Mouse (Mus musculus): Measurements from ENCODE around the gene Gm29609. TPM values are rescaled to one million over a fixed set of nuclear protein-coding genes. Genes with fewer than 3 reads are reported as not detected.

Gm29609 gene
- total RNA-seq, 2 experiments from 2014 or later = 2.7 to 3.3 TPM

GRCm38 (mm10) chr5:31153516-31154151 is 26.1 kb downstream of the Gm29609 start:
- DNase-seq (ENCODE audit: low spot score in 2 of 2) = no peak

GRCm38 (mm10) chr5:31151746-31152145 is 28.0 kb downstream of the Gm29609 start:
- no peak for DNase-seq (ENCODE audit: low spot score in 2 of 2)

- no peak for DNase-seq (ENCODE audit: low spot score in 2 of 2)
These were observed 29.9 kb downstream of the Gm29609 start for GRCm38 (mm10) chr5:31149781-31150180.

- DNase-seq (ENCODE audit: low spot score in 2 of 2) = no peak
These were observed 40.7 kb downstream of the Gm29609 start for GRCm38 (mm10) chr5:31138968-31139425.

GRCm38 (mm10) chr5:31138241-31138967 is 41.3 kb downstream of the Gm29609 start, which contains the start of gene Ucn:
TSS of gene Ucn (minus strand) at chr5:31138829.
- DNase-seq (ENCODE audit: low spot score in 2 of 2) = no peak

GRCm38 (mm10) chr5:31137658-31138057 is 42.1 kb downstream of the Gm29609 start:
- DNase-seq (ENCODE audit: low spot score in 2 of 2) = no peak

GRCm38 (mm10) chr5:31136730-31137424 is 42.8 kb downstream of the Gm29609 start:
- no peak for DNase-seq (ENCODE audit: low spot score in 2 of 2)

GRCm38 (mm10) chr5:31126050-31126449 is 53.7 kb downstream of the Gm29609 start:
- no peak for DNase-seq (ENCODE audit: low spot score in 2 of 2)

- no peak for DNase-seq (ENCODE audit: low spot score in 2 of 2)
These were observed 56.2 kb downstream of the Gm29609 start for GRCm38 (mm10) chr5:31123481-31123880.

GRCm38 (mm10) chr5:31121111-31121510 is 58.6 kb downstream of the Gm29609 start:
- DNase-seq (ENCODE audit: low spot score in 2 of 2) = no peak

GRCm38 (mm10) chr5:31116912-31117311 is 62.8 kb downstream of the Gm29609 start:
- no peak for DNase-seq (ENCODE audit: low spot score in 2 of 2)

GRCm38 (mm10) chr5:31116354-31116753 is 63.4 kb downstream of the Gm29609 start, which contains the start of gene Trim54:
TSS of gene Trim54 (plus strand) at chr5:31116712.
- no peak for DNase-seq (ENCODE audit: low spot score in 2 of 2)

- DNase-seq (ENCODE audit: low spot score in 2 of 2) = no peak
These were observed 68.9 kb downstream of the Gm29609 start for GRCm38 (mm10) chr5:31110781-31111180.

- no peak for DNase-seq (ENCODE audit: low spot score in 2 of 2)
These were observed 71.7 kb downstream of the Gm29609 start, which contains the start of gene Slc30a3 for GRCm38 (mm10) chr5:31108000-31108490. TSS of gene Slc30a3 (minus strand) at chr5:31108237.

- DNase-seq (ENCODE audit: low spot score in 2 of 2) = no peak
These were observed 73.8 kb downstream of the Gm29609 start, which contains the start of gene Dnajc5g for GRCm38 (mm10) chr5:31105814-31106335. TSS of gene Dnajc5g (plus strand) at chr5:31106285.

GRCm38 (mm10) chr5:31095711-31096480 is 83.8 kb downstream of the Gm29609 start:
- no peak for DNase-seq (ENCODE audit: low spot score in 2 of 2)

- no peak for DNase-seq (ENCODE audit: low spot score in 2 of 2)
These were observed 84.7 kb downstream of the Gm29609 start for GRCm38 (mm10) chr5:31094799-31095691.

Data from adrenal gland, postnatal 4 days (tissue).